Mouse (Mus musculus): ENCODE measurements around the gene Clint1.

Clint1 gene

DNA sequence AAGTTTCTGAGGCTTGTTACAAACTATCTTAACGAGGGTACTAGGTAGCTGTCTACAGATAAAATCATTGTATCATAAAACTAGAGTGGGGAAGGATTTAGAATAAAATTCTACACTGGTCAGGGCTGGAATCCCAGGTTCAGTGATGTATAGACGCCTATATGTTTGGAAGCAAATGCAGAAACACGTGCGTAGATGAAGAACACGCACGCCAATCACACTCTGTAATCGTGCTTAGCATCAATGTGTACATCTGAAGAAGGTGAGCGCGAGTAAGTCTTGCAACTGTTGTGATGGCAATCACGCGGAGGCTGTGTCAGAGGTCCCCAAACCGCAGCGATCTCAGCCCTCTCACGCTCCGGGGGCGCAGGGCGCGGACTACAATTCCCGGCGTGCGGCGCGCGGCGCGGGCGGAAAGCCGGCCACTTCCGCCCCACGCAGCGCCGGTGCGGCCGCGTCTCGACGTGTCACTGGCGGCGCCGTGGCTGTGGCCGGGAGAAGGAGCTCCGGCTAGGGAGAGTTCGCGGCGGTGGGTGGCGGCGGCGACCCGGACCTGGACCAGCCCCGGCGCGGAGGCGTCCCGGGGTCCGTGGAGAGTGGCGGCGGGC lies at the start of gene Clint1:
Gene Clint1, plus strand, starts transcription at position 536 of the 608 bp plus-strand sequence.
- peak; percentile 73 for DNase-seq (ENCODE audit: low read depth, low spot score)

DNA sequence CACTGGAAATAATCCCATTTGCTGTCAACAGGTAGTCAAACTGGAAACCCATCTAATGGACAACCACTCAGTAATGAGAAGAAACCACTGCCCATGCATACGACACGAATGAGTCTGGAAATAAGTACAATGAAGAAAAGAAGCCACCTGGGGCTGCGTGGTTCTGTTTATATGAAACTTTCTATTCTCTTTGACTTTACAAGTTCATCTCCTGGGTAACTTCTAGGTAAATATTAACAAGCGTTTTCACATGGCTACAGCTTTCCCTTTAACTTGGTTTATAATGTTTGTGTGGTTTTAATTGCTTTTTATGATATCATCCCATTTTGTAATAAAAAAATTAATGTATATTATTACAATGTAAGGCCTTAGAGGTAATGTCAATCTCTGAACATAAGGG lies 47.8 kb upstream of the Clint1 start:
- no peak for DNase-seq (ENCODE audit: low read depth, low spot score)

- DNase-seq (ENCODE audit: low read depth, low spot score) = no peak
Observed at GRCm38 (mm10) chr11:45805312-45805772, 46.5 kb upstream of the Clint1 start.

DNA sequence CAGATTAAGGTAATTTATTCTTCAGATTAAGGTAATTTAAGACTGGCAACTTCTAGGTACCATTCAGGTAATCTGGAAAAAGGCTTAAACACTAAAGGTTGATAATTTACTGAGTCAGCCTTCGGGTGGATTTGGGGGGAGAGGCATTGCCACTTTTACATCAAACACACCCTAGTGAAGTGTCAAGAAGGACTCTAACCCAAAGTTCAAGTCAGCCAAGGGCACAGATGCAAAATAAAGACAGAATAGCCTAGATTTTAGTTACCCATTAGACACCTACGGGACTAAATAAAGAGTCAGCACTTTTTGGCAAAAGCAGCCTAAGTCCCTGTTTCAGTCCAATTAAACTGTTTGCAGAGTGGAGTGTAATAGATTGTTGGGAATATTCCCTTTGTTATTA lies 46.0 kb upstream of the Clint1 start:
- no peak for DNase-seq (ENCODE audit: low read depth, low spot score)

- DNase-seq (ENCODE audit: low read depth, low spot score) = no peak
Observed at GRCm38 (mm10) chr11:45806264-45806663, 45.6 kb upstream of the Clint1 start.

GRCm38 (mm10) chr11:45806809-45807208 lies 45.0 kb upstream of the Clint1 start:
- DNase-seq (ENCODE audit: low read depth, low spot score) = no peak

DNA sequence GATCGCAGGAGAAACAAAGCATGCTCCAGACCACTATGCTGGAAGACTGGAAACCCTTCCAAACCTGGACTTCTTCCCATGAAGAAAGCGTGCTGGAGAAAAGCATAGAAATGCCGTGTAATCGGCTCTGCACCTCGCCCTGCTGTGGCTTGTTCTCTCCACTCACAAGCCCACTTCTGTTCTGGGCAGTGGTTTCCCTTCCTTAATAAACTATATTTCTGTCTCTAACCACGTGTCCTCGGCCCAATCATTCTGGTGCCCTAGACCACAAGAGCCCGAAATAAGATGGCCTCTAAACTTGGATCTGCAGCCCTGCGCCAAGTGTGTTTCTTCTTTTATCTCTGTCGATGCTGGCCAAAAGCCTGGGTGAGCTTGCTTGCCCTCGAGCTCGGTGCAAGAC lies 44.0 kb upstream of the Clint1 start:
- DNase-seq (ENCODE audit: low read depth, low spot score) = no peak

GRCm38 (mm10) chr11:45809424-45809823 lies 42.4 kb upstream of the Clint1 start:
- DNase-seq (ENCODE audit: low read depth, low spot score) = no peak

DNA sequence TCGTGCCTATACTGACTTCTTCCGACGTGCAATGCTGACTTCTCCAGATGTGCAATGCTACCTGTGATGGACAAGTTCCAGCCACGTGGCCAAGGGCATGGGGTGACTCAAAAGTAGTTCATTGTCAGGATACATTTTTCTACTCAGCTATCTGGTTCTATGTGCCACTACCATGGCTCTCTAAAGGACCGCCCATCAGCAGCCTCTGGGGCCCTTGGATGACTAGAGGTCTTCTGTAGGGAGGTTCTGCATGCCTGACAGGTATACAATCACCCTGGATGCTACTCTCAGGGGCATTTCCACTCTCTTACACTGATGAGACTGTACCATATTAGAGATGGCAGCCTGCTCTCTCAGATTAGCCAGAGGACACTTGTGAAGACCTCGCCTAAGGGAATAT lies 41.8 kb upstream of the Clint1 start:
- no peak for DNase-seq (ENCODE audit: low read depth, low spot score)

- DNase-seq (ENCODE audit: low read depth, low spot score) = no peak
Observed at GRCm38 (mm10) chr11:45810805-45811204, 41.0 kb upstream of the Clint1 start.

DNA sequence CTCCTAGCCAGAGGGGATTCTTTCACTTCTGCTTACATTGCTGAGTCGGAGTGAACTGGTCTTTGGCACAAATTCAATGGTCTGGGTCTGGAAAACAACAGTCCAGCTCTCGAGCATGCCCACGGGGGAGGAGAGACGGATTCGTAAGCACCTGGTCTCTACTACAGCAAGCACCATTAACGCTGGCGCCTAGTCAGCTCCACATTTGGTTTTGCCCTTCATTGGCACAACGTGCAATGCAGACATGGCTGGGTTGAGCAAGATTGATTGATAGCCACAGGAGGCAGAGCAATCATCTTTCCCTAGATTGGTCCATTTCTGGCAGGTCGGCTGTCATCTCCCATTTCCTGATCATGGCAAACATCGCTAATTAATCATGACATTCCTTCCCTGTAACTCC lies 36.2 kb upstream of the Clint1 start:
- no peak for DNase-seq (ENCODE audit: low read depth, low spot score)

GRCm38 (mm10) chr11:45816712-45817111 lies 35.1 kb upstream of the Clint1 start:
- no peak for DNase-seq (ENCODE audit: low read depth, low spot score)

DNA sequence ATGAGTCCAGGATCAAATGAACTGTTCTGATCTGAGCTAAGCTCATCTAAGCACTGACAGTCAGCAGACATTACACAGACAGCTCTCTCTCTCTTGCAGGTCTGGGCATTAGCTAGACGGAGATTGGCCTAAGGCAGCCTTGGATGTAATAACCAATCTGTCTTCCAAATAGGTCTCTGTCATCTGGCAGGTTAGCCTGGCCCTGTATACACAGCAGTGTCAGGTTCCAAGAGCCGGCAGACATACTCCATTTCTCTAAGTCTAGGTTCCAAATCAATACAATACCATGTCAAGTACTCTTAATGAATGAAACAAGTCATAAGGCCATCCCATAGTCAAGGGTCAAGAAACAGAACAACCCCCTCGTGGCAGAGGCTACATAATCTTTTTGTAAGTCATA lies 33.9 kb upstream of the Clint1 start:
- no peak for DNase-seq (ENCODE audit: low read depth, low spot score)

DNA sequence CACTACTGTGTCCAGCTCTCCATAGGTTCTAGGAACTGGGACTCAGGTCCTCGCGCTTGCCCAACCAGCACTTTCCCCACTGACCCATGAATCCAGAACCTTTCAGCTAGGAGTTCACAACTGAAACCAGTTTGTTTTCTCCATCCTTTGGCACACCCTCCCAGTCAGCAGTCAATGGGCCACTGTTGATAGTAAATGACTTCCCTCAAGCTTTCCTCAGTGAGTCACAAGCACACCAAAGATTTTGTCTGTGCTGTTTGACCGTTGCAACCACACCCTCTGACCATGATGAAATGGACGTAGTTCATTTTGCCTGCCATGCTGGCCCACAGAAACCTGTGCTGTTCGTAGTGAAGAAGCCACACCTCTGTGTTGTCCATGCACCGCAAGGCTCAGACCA lies 30.9 kb upstream of the Clint1 start:
- no peak for DNase-seq (ENCODE audit: low read depth, low spot score)

DNA sequence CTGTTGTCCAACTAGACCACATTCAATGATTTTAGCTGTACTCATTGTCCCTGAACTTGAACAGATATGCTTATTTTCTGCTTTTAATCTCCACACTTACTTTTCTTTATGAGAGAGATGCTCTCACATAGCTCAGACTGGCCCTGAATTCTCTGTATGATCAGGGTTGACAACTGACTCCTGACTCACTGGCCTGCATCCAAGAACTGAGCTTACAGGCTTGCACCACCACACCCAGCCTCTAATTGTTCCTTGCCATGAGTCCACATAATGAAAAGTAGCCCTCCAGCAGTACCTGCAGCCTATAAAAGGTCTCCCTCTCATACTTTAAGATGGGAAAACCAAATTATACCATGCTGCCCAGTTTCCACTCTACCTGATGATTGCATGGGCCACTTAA lies 21.7 kb upstream of the Clint1 start:
- DNase-seq (ENCODE audit: low read depth, low spot score) = no peak

DNA sequence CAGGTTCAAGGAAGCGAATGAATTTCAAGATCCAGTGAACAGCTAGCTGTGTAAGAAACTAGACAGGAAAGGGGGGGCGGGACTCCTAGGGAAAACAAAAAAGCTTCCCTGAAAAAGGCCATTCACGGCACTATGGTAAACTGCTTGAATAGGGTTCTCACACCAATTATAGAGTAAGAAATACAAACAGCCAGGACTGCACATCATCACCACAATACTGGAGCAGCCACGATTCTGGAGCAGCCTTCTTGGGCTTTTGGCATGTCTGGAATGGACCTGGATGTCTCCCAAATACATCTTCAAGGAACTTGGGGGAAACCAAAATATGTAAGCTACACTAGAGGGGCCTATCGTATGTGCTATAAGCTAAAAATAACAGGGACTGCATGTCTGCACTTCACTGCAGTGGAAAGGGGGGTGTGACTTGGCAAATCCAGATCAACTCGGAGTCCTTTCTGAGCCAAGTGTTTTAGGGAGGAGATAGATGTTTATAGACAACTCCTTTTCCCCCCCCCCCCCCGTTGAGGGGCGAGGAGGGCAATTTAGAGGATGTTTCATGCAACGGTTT lies 21.0 kb upstream of the Clint1 start:
- no peak for DNase-seq (ENCODE audit: low read depth, low spot score)

GRCm38 (mm10) chr11:45831476-45832143 lies 20.2 kb upstream of the Clint1 start:
- DNase-seq (ENCODE audit: low read depth, low spot score) = no peak

DNA sequence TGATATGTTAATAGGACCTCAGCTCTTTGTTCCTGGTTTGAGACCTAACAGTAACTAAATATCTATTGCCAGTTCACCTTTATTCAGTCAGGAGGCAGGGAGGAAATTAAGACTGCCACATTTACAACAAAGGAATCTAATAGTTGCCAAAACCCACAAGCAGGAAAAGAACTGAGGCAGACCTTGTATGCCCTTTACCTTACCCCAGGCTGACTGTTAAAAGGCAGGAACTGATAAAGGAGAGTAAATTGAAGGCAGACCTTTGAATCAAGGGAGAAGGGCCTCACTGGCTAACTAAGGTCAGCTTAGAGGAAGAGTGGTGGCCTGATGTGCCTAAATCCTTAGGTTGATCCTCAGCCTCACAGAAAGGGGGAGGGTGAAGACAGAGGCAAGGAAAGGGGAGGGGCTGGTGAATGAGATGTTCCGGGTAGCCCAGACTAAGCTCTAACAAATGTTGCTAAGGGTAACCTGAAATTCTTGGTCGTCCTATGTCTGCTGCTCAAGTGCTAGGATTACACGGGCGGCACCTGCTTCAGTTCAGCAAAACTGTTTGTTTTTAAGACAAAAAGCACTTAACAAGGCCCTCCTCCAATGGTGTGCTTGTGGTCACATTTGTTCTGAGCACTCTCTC lies 16.1 kb upstream of the Clint1 start:
- DNase-seq (ENCODE audit: low read depth, low spot score) = no peak

- no peak for DNase-seq (ENCODE audit: low read depth, low spot score)
Observed at GRCm38 (mm10) chr11:45837257-45837817, 14.5 kb upstream of the Clint1 start.

GRCm38 (mm10) chr11:45838450-45838849 lies 13.4 kb upstream of the Clint1 start:
- DNase-seq (ENCODE audit: low read depth, low spot score) = peak; percentile 53

GRCm38 (mm10) chr11:45840332-45840731 lies 11.5 kb upstream of the Clint1 start:
- DNase-seq (ENCODE audit: low read depth, low spot score) = no peak

- no peak for DNase-seq (ENCODE audit: low read depth, low spot score)
Observed at GRCm38 (mm10) chr11:45846008-45846407, 5.8 kb upstream of the Clint1 start.

All from forelimb bud, embryonic 11.5 days (tissue).